Mouse (Mus musculus) right cerebral cortex, postnatal 4 days (tissue): ENCODE data around the gene Gpr165.

ENCODE experiments used
- DNase-seq: peaks from one replicate; pipeline ENCODE4 v3.0.0-alpha.2; 2022

Gpr165 gene

GRCm38 (mm10) chrX:96712907-96713774, at the start of gene Gpr165:
TSS of gene Gpr165 (plus strand) at chrX:96713441.
- peak; percentile 60 for DNase-seq

DNA sequence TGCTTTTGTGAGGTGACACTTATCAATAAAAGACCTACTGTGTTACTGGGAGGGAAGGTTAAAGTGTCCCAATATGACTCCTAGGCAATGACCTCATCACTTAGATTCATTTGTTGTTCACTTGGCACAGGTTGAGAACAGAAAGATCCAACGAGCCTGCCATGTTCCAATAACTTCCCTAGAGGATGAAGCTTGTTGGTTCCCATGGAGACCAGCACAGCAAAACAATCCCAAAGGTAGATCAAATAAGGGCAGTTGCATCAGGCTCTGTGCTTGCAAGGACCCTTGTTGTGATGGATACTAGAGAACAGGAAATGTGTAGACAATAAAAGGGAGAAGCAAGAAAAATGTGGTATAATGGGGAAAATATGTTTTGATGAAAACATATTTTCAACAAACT, 38.4 kb upstream of the Gpr165 start:
- DNase-seq, result no peak
